Mouse (Mus musculus) MEL (cell line): ENCODE results near the gene Slc25a38.

Experiments used
- BHLHE40 ChIP-seq: IDR thresholded peaks from 2 replicates; pipeline ENCODE4 v1.6.1; 2012; ENCODE audit warnings: low read depth, mild to moderate bottlenecking, inconsistent platforms, low read length, improper control_type of control experiment, borderline replicate concordance
- CTCF ChIP-seq, 3 experiments: IDR thresholded peaks in 2 of 3; conservative IDR thresholded peaks in 1 of 3; 2 replicates each; pipeline ENCODE4 v1.5.1; 2011 to 2012; ENCODE audit warnings: low read length in 3 of 3, low read depth in 2 of 3, mild to moderate bottlenecking in 2 of 3, improper control_type of control experiment in 1 of 3, inconsistent platforms in 1 of 3, mixed read lengths in 1 of 3, moderate library complexity in 1 of 3; ENCODE audit not compliant: control insufficient read depth in 1 of 3, insufficient read depth in 1 of 3, poor library complexity in 1 of 3, severe bottlenecking in 1 of 3
- POLR2AphosphoS5 ChIP-seq: IDR thresholded peaks from 2 replicates; pipeline ENCODE4 v1.6.1; 2012; ENCODE audit warnings: low read depth, borderline replicate concordance, mild to moderate bottlenecking, inconsistent platforms, low read length, moderate library complexity, mixed read lengths
- UBTF ChIP-seq: IDR thresholded peaks from 2 replicates; pipeline ENCODE4 v1.6.1; 2012; ENCODE audit warnings: low read depth, mild to moderate bottlenecking, inconsistent platforms, low read length, improper control_type of control experiment, moderate library complexity, borderline replicate concordance; ENCODE audit not compliant: insufficient read depth

DNA sequence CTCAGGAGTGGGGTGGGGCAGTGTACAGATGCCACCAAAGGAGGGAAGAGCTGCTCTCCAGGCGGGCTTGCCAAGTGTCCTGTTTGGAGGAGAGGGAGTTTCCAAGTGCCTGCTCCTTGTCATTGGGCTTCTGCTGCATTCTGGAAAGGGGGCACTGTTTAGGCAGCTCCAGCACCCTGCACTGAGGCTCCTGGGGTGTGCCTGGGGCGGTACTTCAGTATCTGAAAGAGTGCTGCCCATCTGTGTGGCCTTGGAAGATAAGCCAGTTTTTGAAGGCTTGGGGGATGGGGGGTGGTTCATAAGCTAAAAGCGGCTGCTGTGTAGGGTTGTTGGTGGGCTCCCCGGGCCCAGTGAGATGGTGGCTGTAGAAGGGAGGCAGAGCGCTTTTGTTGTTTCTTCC, 5.4 kb downstream of the Slc25a38 start:
- 0 out of 2 replicates have a peak, but pooled peaks have one; percentile 47 for TF ChIP-seq POLR2AphosphoS5
- peak in 2 of 3 experiments; percentile 36 to 41; a peak in 4 of 6 replicates for TF ChIP-seq CTCF (IDR thresholded peaks at IDR 0.05 in 2 of 3, conservative IDR thresholded peaks at IDR 0.05 in 1 of 3; ENCODE audit: control insufficient read depth in 1 of 3, insufficient read depth in 1 of 3, low read depth in 2 of 3, low read length in 3 of 3, poor library complexity in 1 of 3, severe bottlenecking in 1 of 3)
- no peak for TF ChIP-seq UBTF
- peak; percentile 75 for TF ChIP-seq BHLHE40
